Mouse (Mus musculus) forebrain, postnatal 0 days (tissue): Measurements from ENCODE around the gene Ilf2. TPM values are rescaled to one million over a fixed set of nuclear protein-coding genes. Genes with fewer than 3 reads are reported as not detected.

Experiments used
- ATAC-seq: fragments of 200-750 bp; cut with Nextera tagmentation; 2 replicates; pipeline ENCODE4 v1.8.0; 2017; ENCODE audit warnings: mild to moderate bottlenecking, moderate library complexity
- DNase-seq: peaks from one replicate; pipeline ENCODE4 v3.0.0-alpha.2; 2015
- H3K27ac ChIP-seq: fragments of 300-500 bp; sonication (generic); 2 replicates; pipeline ENCODE4 v1.5.1; 2014; ENCODE audit warnings: low read depth, mild to moderate bottlenecking, antibody characterized with exemption, low read length, moderate library complexity, mixed read lengths
- H3K27me3 ChIP-seq: fragments of 300-500 bp; sonication (generic); 2 replicates; pipeline ENCODE4 v1.6.1; 2014; ENCODE audit warnings: mild to moderate bottlenecking, low read length, mixed read lengths; ENCODE audit not compliant: insufficient read depth
- H3K36me3 ChIP-seq: fragments of 300-500 bp; sonication (generic); 2 replicates; pipeline ENCODE4 v1.6.1; 2014; ENCODE audit warnings: mild to moderate bottlenecking, moderate library complexity; ENCODE audit not compliant: insufficient read depth
- H3K4me1 ChIP-seq: fragments of 300-500 bp; sonication (generic); 2 replicates; pipeline ENCODE4 v1.6.1; 2014; ENCODE audit warnings: antibody characterized with exemption; ENCODE audit not compliant: insufficient read depth
- H3K4me2 ChIP-seq: fragments of 300-500 bp; sonication (generic); 2 replicates; pipeline ENCODE4 v1.6.1; 2014; ENCODE audit warnings: low read depth, mild to moderate bottlenecking, moderate library complexity
- H3K4me3 ChIP-seq: fragments of 300-500 bp; sonication (generic); 2 replicates; pipeline ENCODE4 v1.5.1; 2014; ENCODE audit warnings: low read depth, low read length, mixed read lengths
- H3K9ac ChIP-seq: fragments of 300-500 bp; sonication (generic); 2 replicates; pipeline ENCODE4 v1.6.1; 2014; ENCODE audit warnings: mild to moderate bottlenecking
- H3K9me3 ChIP-seq: fragments of 300-500 bp; sonication (generic); 2 replicates; pipeline ENCODE4 v1.6.1; 2016; ENCODE audit warnings: low read length
- CTCF ChIP-seq: sonication (generic); IDR thresholded peaks from 2 replicates; pipeline ENCODE4 v1.5.1; 2016; ENCODE audit warnings: antibody characterized with exemption, control low read depth, low read depth
- WGBS: fragments of 180-500 bp; shearing (Covaris S2); extraction: QIAGEN DNeasy Blood & Tissue Kit; methylation state at CpG from one replicate; pipeline ENCODE4 v1.1.7; 2014; 5-methylcytosine and 5-hydroxymethylcytosine counted together
- polyA plus RNA-seq: library from polyadenylated mRNA; unstranded; fragments of >200 nt; fragmentation: Nextera tagmentation; extraction: Ambion mirVana; gene quantifications from 2 replicates; pipeline ENCODE4 v1.2.1, GENCODE M21; 2015
- total RNA-seq: library from RNA; depleted of rRNA; stranded (reverse); fragments of >200 nt; gene quantifications from 2 replicates; pipeline ENCODE4 v1.2.3, GENCODE M21; 2014

Ilf2 gene
- total and polyA plus RNA-seq, 2 experiments from 2014 or later, result 191 to 199 TPM

DNA sequence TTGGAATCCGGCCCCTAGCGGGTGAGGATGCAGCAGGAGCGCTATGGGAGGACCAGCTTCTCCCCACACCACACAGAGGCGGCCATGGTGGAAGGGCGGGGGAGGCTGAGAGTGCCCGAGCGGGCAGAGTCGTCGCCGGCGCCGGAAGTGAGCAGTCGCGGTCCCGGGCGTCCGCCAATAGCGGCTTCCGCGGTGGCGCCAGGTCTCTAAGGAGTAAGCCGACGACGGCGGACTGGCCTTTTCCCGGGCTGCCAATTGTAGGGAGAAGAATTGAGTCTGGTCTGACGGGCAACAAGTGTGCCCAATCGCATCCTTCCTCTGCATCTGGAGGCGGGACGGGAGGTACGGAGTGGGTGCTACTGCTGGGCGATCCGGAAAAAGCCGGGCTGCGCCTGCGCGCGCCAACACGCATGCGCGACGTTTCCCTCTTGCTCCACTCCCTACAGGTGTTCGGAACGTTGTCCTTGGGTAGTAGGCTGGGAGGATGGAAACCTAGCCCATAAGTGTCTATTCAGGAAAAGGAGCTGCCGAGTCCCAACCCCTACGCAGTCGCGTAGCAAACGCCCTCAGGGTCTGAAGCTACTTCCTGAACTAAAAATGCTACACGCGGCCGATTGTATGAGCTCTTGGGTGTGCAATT is 42.4 kb upstream of the Ilf2 start, which contains the start of gene Ints3:
Gene Ints3 (minus strand): TSS at position 242 of the 640 bp plus-strand sequence.
- ATAC-seq (peak; percentile 99), DNase-seq (peak; percentile 99)
- peak within 1 kb of the TSS; percentile 98 for H3K4me2 ChIP-seq
- H3K27me3 ChIP-seq, result no peaks in the 10 kb centered on the region
- H3K36me3 ChIP-seq, result peaks cover 4% of the 10 kb centered on the region; the same call in 1 of the 2 replicates
- peak within 1 kb of the TSS; percentile 96 for H3K27ac ChIP-seq
- peaks cover 10% of the 10 kb centered on the region; the same call in 1 of the 2 replicates for H3K4me1 ChIP-seq
- H3K9me3 ChIP-seq, result no peaks in the 10 kb centered on the region
- H3K4me3 ChIP-seq, result peak within 1 kb of the TSS; percentile 76
- TF ChIP-seq CTCF, result peak; percentile 20; the same call in 1 of the 2 replicates
- peak within 1 kb of the TSS; percentile 96 for H3K9ac ChIP-seq
- WGBS, result 2% methylated on average over 52 of the region's 52 CpGs

DNA sequence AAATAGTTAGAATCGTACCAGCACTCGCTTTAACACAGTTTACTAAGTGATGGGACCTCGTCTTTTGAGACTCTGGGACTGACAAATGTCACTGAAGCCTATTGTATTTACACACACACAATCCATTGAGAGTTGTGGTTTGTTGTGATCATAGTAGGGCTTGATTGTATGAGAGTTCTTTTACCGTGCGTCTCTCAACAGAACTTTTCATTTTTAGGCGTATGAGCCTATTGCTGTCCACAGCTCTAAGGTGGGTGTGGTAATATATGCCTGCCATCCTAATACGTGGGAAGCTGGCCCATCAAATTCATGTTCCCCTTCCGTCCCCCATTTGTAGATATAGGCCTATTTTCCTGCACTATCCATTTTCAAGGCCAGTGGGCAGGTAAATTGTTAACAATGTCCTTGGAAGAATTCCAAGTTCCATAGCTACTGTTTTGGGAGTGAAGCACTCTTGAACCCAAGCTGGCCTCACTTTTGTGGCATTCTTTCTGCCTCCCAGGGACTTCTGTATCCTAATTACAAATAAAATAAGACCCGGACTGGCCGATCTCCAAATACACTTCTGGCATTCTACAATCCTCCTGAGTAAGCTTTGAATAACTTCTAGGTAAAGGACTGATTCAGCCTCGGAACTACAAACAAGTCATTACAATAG is 41.7 kb upstream of the Ilf2 start:
- H3K27me3 ChIP-seq, result no peaks in the 10 kb centered on the region
- WGBS, result 48% methylated on average over 11 of the region's 11 CpGs
- TF ChIP-seq CTCF, result no peak
- no peaks in the 10 kb centered on the region for H3K9me3 ChIP-seq
- peak overlapping the region; percentile 96; the same call in 1 of the 2 replicates for H3K27ac ChIP-seq
- peaks cover 4% of the 10 kb centered on the region; the same call in 1 of the 2 replicates for H3K36me3 ChIP-seq
- H3K4me1 ChIP-seq, result peaks cover 10% of the 10 kb centered on the region; the same call in 1 of the 2 replicates
- DNase-seq (no peak), ATAC-seq (no peak)
- peak overlapping the region; percentile 76 for H3K4me3 ChIP-seq
- H3K4me2 ChIP-seq, result peak overlapping the region; percentile 98
- H3K9ac ChIP-seq, result peak overlapping the region; percentile 96

DNA sequence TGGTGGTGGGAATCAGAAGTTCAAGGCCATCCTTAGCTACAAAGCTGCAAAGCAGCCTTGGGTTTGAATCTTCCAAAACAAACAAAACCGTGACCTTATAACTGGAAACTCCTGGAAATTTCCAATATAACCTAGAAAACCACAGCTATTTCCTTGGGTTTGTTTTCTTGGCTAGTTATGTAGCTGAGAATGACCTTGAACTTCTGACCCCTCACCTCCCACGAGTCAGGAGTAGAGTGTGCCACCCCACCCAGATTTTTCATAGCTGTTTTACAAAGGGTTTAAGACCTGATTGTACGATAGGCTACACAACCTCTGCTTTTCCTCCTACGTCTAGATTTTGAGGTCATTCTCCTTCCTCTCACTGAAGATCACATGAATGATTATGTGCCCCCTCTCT is 38.8 kb upstream of the Ilf2 start:
- DNase-seq (no peak), ATAC-seq (no peak)
- no peaks in the 10 kb centered on the region for H3K27me3 ChIP-seq
- H3K4me2 ChIP-seq, result no peak overlapping the region
- H3K27ac ChIP-seq, result no peak overlapping the region
- no peaks in the 10 kb centered on the region for H3K36me3 ChIP-seq
- no peak overlapping the region for H3K9ac ChIP-seq
- no peaks in the 10 kb centered on the region for H3K9me3 ChIP-seq
- no peak for TF ChIP-seq CTCF
- no peak overlapping the region for H3K4me3 ChIP-seq
- WGBS, result 81% methylated on average over 4 of the region's 4 CpGs
- H3K4me1 ChIP-seq, result peaks cover 4% of the 10 kb centered on the region; the same call in 1 of the 2 replicates

DNA sequence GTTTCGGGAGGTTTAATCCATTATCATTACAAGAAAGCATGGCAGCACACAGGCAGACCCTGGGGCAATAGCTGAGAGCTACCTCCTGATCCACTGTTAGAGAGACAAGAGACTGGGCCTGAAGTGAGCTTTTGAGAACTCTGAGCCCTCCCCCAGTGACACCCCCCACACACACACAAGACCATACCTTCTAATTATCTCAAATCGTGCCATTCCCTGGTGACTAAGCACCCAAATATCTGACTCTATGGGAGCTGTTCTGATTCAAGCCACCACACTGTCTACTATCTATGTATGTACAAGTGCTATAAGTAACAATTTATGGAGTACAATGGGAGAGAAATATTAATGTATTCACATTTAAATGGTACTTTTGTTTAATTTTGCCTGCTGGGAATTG is 35.2 kb upstream of the Ilf2 start:
- ATAC-seq, result no peak
- H3K4me1 ChIP-seq, result peaks cover under 1% of the 10 kb centered on the region; the same call in 1 of the 2 replicates
- DNase-seq, result no peak
- H3K4me2 ChIP-seq, result no peak overlapping the region
- no peaks in the 10 kb centered on the region for H3K36me3 ChIP-seq
- H3K4me3 ChIP-seq, result no peak overlapping the region
- 86% methylated on average over 2 of the region's 2 CpGs for WGBS
- H3K27ac ChIP-seq, result no peak overlapping the region
- TF ChIP-seq CTCF, result no peak
- H3K9me3 ChIP-seq, result no peaks in the 10 kb centered on the region
- no peaks in the 10 kb centered on the region for H3K27me3 ChIP-seq
- no peak overlapping the region for H3K9ac ChIP-seq

DNA sequence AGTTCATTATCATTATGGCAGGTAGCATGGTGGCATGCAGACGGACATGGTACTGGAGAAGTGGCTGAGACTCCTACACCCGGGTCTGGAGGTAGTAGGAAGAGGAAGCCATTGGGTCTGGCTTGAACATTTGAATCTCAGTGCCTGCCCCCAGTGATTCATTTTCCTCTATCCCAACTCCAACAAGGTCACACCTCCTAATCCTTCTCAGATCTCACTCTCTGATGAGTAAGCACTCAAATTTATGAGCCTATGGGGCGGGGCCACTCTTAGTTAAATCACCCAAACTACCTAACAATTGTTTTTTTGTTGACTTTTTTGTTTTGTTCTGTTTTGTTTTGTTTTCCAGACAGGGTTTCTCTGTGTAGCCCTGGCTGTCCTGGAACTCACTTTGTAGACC is 31.9 kb upstream of the Ilf2 start:
- WGBS, result 85% methylated on average over 3 of the region's 3 CpGs
- ATAC-seq, result no peak
- no peaks in the 10 kb centered on the region for H3K27me3 ChIP-seq
- no peak overlapping the region for H3K27ac ChIP-seq
- no peak overlapping the region for H3K9ac ChIP-seq
- no peaks in the 10 kb centered on the region for H3K9me3 ChIP-seq
- H3K4me3 ChIP-seq, result no peak overlapping the region
- no peak overlapping the region for H3K4me2 ChIP-seq
- peaks cover 13% of the 10 kb centered on the region; the same call in 1 of the 2 replicates for H3K4me1 ChIP-seq
- H3K36me3 ChIP-seq, result no peaks in the 10 kb centered on the region
- no peak for DNase-seq
- TF ChIP-seq CTCF, result no peak

DNA sequence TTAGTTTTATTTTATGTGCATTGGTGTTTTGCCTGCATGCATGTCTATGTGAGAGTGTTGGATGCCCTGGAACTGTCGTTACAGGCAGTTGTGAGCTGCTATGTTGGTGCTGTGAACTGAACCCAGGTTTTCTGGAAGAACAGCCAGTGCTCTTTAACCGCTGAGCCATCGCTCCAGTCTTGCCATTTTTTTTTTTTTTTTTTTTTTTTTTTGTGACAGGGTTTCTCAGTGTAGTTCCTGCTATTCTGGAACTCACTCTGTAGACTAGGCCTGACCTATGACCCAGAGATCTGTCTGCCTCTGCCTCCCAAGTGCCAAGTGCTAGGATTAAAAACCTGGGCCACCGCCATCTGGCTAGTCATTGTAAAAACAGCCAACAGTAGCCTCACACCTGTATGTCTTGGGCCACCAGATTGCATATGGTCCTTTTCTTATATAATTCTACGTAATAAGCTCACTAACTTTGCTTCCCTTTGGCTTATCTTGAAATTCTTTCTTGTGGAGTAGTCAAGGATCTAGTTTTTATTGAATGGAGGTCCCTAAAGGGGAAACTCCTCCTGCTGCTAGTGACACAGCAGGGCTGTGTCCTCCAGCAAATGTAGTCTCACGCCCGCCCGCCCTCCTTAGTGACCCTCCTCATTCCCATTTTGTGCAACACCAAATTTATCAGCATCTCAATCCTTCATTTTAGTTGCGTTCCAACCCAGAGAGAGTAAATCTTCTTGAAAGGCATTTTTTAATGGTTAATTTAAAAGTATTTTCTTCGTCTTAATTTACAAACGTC is 30.3 kb upstream of the Ilf2 start:
- no peak for ATAC-seq
- Histone ChIP-seq H3K4me1 (peaks cover 13% of the 10 kb centered on the region; the same call in 1 of the 2 replicates), H3K4me3 (peak overlapping the region; percentile 39), H3K27me3 (no peaks in the 10 kb centered on the region), H3K27ac (peak overlapping the region; percentile 65), H3K36me3 (no peaks in the 10 kb centered on the region), H3K9ac (peak overlapping the region; percentile 52), H3K9me3 (no peaks in the 10 kb centered on the region), H3K4me2 (peak overlapping the region; percentile 52)
- DNase-seq, result no peak
- 69% methylated on average over 11 of the region's 11 CpGs for WGBS
- TF ChIP-seq CTCF, result no peak
